In the genomic region with DNA sequence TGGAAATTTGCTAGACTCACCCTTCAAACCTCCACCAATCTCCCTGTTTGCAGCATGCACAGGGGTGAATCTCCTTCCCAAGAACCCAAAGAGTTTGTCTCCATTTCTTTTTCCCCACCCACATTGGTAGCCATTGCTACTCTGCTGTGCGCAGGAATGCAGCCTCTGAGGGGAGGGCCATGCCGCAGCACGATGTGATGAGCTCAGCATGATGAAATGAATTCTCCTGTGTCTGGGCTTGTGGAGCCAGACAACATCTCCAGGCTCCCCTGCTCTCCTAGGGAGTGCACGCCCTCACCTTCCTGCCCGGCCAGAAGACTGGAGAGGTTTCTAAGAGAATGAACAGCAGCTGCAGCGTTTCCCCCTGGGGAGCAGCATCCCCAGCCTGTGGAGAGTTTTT, we compare ENCODE assay signal across 17 mouse cellular contexts.
DNase-seq lines count a peak whose midpoint lies in the region; ATAC-seq and TF ChIP-seq lines count a peak whose summit lies in the region.
"Had no signal": no experiment of that assay in that cellular context is flagged by ENCODE, and none has a peak within 500 bp of the region (broad histone marks: within the 10 kb centered on the region; RNA-seq: fewer than 3 reads in every experiment).

No protein-coding gene starts in this region.

- 19% methylated on average over 6 of the region's 6 CpGs for whole genome bisulfite sequencing in limb, embryonic 11.5 days
- WGBS in limb, embryonic 10.5 days = 23% methylated on average over 6 of the region's 6 CpGs
- 5% methylated on average over 6 of the region's 6 CpGs for WGBS in midbrain, embryonic 16.5 days

- H3K4me1 ChIP-seq in limb, embryonic 11.5 days (ENCODE audit: control insufficient read depth, insufficient read depth, low read length) = 0 out of 2 replicates have a peak, but pooled peaks cover 3% of the 10 kb centered on the region
- peaks cover 7% of the 10 kb centered on the region for H3K4me1 ChIP-seq in limb, embryonic 10.5 days
- peaks cover 4% of the 10 kb centered on the region; the same call in 1 of the 2 replicates for H3K4me1 ChIP-seq in midbrain, embryonic 16.5 days (ENCODE audit: control insufficient read depth, insufficient read depth, low read length)
- H3K4me1 ChIP-seq: stomach, embryonic 15.5 days had no signal

- no peak overlapping the region for H3K4me3 ChIP-seq in limb, embryonic 11.5 days (ENCODE audit: low read depth, low read length)
- no peak overlapping the region for H3K4me3 ChIP-seq in limb, embryonic 10.5 days
- no peak overlapping the region for H3K4me3 ChIP-seq in midbrain, embryonic 16.5 days (ENCODE audit: low read depth, low read length)
- H3K4me3 ChIP-seq in layer of hippocampus, adult 2 months = no peak overlapping the region
- H3K4me3 ChIP-seq: hindbrain, embryonic 12.5 days; limb, embryonic 13.5 days; stomach, embryonic 15.5 days had no signal

- peak; percentile 23 for DNase-seq in limb, embryonic 11.5 days (ENCODE audit: low spot score)
- no peak for DNase-seq in limb, embryonic 10.5 days (ENCODE audit: low spot score)
- peak; percentile 59 for DNase-seq in R1 (ENCODE audit: low read depth, low spot score)
- peak; percentile 7 for DNase-seq in embryo, embryonic 9.5 days (ENCODE audit: extremely low spot score)
- DNase-seq in spleen, adult 18-20 months = no peak
- no peak for DNase-seq in layer of hippocampus, adult 2 months (ENCODE audit: low spot score in 2 of 2)
- DNase-seq: adrenal gland, adult 8-10 months; cerebellum, adult 9-10 months; gastrocnemius, postnatal 14 days; kidney, adult 11 months; kidney, postnatal 10 days had no signal

- no peak overlapping the region for H3K9ac ChIP-seq in limb, embryonic 11.5 days (ENCODE audit: low read length)
- H3K9ac ChIP-seq in midbrain, embryonic 16.5 days (ENCODE audit: low read depth, low read length) = no peak overlapping the region
- H3K9ac ChIP-seq: hindbrain, embryonic 12.5 days; limb, embryonic 13.5 days; liver, embryonic 14.5 days; stomach, embryonic 15.5 days had no signal

- H3K9me3 ChIP-seq in limb, embryonic 11.5 days (ENCODE audit: control insufficient read depth, low read length) = no peaks in the 10 kb centered on the region
- H3K9me3 ChIP-seq in limb, embryonic 10.5 days (replicated peaks) = no peaks in the 10 kb centered on the region
- H3K9me3 ChIP-seq in midbrain, embryonic 16.5 days (replicated peaks; ENCODE audit: control insufficient read depth, low read length, poor library complexity, severe bottlenecking) = no peaks in the 10 kb centered on the region
- H3K9me3 ChIP-seq: hindbrain, embryonic 12.5 days; limb, embryonic 13.5 days; stomach, embryonic 15.5 days had no signal

- H3K27ac ChIP-seq in limb, embryonic 11.5 days (replicated peaks; ENCODE audit: low read depth, low read length) = no peak overlapping the region
- no peak overlapping the region for H3K27ac ChIP-seq in limb, embryonic 10.5 days
- no peak overlapping the region for H3K27ac ChIP-seq in midbrain, embryonic 16.5 days (ENCODE audit: low read length)
- no peak overlapping the region for H3K27ac ChIP-seq in layer of hippocampus, adult 2 months
- H3K27ac ChIP-seq: hindbrain, embryonic 12.5 days; limb, embryonic 13.5 days; liver, embryonic 14.5 days; stomach, embryonic 15.5 days had no signal

- TF ChIP-seq CTCF in layer of hippocampus, adult 2 months (conservative IDR thresholded peaks at IDR 0.05) = no peak

- H3K27me3 ChIP-seq in limb, embryonic 11.5 days (ENCODE audit: control insufficient read depth, insufficient read depth, low read length) = no peaks in the 10 kb centered on the region
- no peaks in the 10 kb centered on the region for H3K27me3 ChIP-seq in limb, embryonic 10.5 days (ENCODE audit: low read depth, poor library complexity, severe bottlenecking)
- no peaks in the 10 kb centered on the region for H3K27me3 ChIP-seq in midbrain, embryonic 16.5 days (ENCODE audit: control insufficient read depth, insufficient read depth, low read depth, low read length)
- H3K27me3 ChIP-seq: hindbrain, embryonic 12.5 days; limb, embryonic 13.5 days; stomach, embryonic 15.5 days had no signal

- H3K4me2 ChIP-seq in limb, embryonic 11.5 days (ENCODE audit: low read depth, severe bottlenecking) = no peak overlapping the region
- peak overlapping the region; percentile 27; the same call in 1 of the 2 replicates for H3K4me2 ChIP-seq in midbrain, embryonic 16.5 days (ENCODE audit: low read length)
- H3K4me2 ChIP-seq: hindbrain, embryonic 12.5 days; limb, embryonic 13.5 days; stomach, embryonic 15.5 days had no signal

- no peaks in the 10 kb centered on the region for H3K36me3 ChIP-seq in limb, embryonic 11.5 days (ENCODE audit: control insufficient read depth, insufficient read depth, low read length)
- no peaks in the 10 kb centered on the region for H3K36me3 ChIP-seq in limb, embryonic 10.5 days
- H3K36me3 ChIP-seq in midbrain, embryonic 16.5 days (ENCODE audit: control insufficient read depth, insufficient read depth, low read length) = no peaks in the 10 kb centered on the region
- H3K36me3 ChIP-seq: hindbrain, embryonic 12.5 days; limb, embryonic 13.5 days; stomach, embryonic 15.5 days had no signal

- ATAC-seq in limb, embryonic 11.5 days (ENCODE audit: insufficient number of reproducible peaks, low FRiP score, low TSS enrichment, low read depth) = no peak
- ATAC-seq in midbrain, embryonic 16.5 days = no peak
- ATAC-seq: lung, postnatal 0 days had no signal

Comparison
In these comparisons a context has a peak if more than half of its experiments do, and no peak if none do; other contexts are left out.
1. DNase-seq: peak in limb, embryonic 11.5 days (single experiment), R1 (single experiment) and embryo, embryonic 9.5 days (single experiment); none in limb, embryonic 10.5 days (single experiment), spleen, adult 18-20 months (0 of 2) and layer of hippocampus, adult 2 months (0 of 2).